Mouse (Mus musculus) adrenal gland, adult (tissue): ENCODE results near the gene Stk26.

Experiments
- DNase-seq, 2 experiments: peaks; one replicate each; pipeline ENCODE4 v3.0.0; 2022 to 2023; ENCODE audit warnings: low spot score in 1 of 2; ENCODE audit not compliant: inconsistent age in 2 of 2

Gene Stk26

GRCm38 (mm10) chrX:50924629-50925364 is 84.0 kb downstream of the Stk26 start:
- DNase-seq: peak; percentile 8 to 53

DNA sequence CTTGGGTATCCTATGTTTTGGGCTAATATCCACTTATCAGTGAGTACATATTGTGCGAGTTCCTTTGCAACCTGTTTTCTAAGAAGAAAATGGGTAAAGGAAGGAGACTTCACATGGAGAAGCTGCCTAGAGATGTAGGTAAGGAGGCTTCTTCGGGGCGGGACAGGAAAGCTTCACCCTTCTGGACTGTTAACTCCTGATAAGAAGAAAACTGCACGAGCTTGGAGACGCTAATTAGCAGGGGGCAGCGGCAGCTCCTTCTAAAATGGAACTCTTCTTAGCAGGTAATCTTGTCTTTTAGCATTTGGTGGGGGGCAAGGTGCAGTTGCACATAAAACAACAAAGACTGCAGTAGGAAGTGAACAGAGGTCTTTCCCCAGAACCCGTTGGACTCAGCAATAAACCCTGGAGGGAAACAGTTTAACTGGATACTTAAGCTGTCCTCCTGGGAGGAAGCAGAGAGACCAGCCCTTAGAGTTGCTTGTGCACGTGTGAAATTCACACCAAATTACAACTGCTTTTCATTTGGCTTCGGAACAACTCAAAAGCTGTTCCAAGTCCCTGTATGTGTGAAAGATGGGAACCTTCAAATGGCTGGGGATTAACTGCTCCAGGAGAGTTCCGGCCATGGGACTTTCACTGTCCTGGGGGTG is 86.2 kb downstream of the Stk26 start:
- DNase-seq: no peak

- DNase-seq: no peak
Observed at GRCm38 (mm10) chrX:50930309-50930708, 89.5 kb downstream of the Stk26 start.

DNA sequence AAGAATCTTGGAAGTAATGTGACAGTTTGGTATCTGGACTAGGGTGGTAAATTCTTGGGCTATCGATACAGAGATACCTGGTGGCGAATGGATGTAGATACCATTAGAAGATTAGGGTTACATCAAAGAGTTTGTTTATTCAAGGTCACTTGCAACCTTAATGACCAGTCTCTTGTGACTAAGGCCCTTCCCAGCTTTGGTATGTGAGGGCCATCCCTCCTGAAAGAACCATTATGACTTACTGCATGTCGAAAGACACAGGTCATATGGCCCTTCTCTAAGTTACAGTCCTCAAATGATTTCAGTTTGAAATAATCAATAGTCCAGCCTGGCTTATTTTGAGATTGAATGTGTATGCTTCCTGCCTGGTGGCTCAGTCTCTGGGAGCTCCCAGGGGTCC is 96.3 kb downstream of the Stk26 start:
- DNase-seq: no peak

DNA sequence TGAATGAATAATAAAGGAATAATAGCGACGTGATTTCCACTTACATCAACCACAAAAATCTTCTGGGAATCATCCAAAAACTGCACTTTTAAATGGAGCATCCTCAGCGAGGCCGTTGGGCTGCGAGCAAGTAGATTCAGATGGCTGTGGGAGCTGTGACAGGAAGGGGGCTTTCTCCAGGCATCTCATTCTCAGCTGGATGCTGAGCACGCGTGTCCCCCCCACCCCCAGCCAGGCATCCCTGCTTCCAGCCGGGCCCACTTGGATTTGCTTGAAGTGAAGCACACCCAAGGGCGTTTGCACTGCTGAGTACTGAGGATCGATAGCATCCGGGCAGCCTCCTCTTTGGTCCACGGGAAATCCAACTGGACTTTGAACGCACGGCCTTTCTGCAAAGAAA is 101.8 kb downstream of the Stk26 start, which contains the start of gene Frmd7:
Frmd7 (minus strand) TSS at position 101 of the 400 bp plus-strand sequence.
- DNase-seq: no peak
